Mouse (Mus musculus) embryonic fibroblast, embryonic 13.5 days (primary cell): ENCODE data around the gene Gm7102. TPM values are rescaled to one million over a fixed set of nuclear protein-coding genes. Genes with fewer than 3 reads are reported as not detected.
"Not testable (repeated sequence)": the region's sequence is repeated elsewhere in the genome, so short reads cannot be mapped to it uniquely, and the experiment has no call there.

ENCODE experiments used
- H3K27ac ChIP-seq: 2 replicates; pipeline ENCODE4 v1.5.1; 2012; ENCODE audit warnings: low read length, control low read depth, inconsistent platforms; ENCODE audit not compliant: insufficient read depth
- H3K4me1 ChIP-seq: 2 replicates; pipeline ENCODE4 v1.6.1; 2011; ENCODE audit warnings: low read length; ENCODE audit not compliant: control insufficient read depth, insufficient read depth
- H3K4me3 ChIP-seq: 2 replicates; pipeline ENCODE4 v1.5.1; 2011; ENCODE audit warnings: mild to moderate bottlenecking, control low read depth, low read length; ENCODE audit not compliant: insufficient read depth
- CTCF ChIP-seq: IDR thresholded peaks from 2 replicates; pipeline ENCODE4 v1.5.1; 2011; ENCODE audit warnings: mild to moderate bottlenecking, control low read depth, low read length, moderate library complexity, borderline replicate concordance; ENCODE audit not compliant: insufficient read depth
- POLR2A ChIP-seq: IDR thresholded peaks from 2 replicates; pipeline ENCODE4 v1.6.1; 2011; ENCODE audit warnings: low read depth, mild to moderate bottlenecking, control low read depth, low read length, moderate library complexity
- polyA plus RNA-seq: library from polyadenylated mRNA; stranded (reverse); fragments of >200 nt; gene quantifications from 2 replicates; pipeline ENCODE4 v1.2.4, GENCODE M21; 2011; ENCODE audit warnings: low read depth; ENCODE audit not compliant: missing spikeins, insufficient read length

Gene Gm7102
- polyA plus RNA-seq = not detected in 2 replicates

DNA sequence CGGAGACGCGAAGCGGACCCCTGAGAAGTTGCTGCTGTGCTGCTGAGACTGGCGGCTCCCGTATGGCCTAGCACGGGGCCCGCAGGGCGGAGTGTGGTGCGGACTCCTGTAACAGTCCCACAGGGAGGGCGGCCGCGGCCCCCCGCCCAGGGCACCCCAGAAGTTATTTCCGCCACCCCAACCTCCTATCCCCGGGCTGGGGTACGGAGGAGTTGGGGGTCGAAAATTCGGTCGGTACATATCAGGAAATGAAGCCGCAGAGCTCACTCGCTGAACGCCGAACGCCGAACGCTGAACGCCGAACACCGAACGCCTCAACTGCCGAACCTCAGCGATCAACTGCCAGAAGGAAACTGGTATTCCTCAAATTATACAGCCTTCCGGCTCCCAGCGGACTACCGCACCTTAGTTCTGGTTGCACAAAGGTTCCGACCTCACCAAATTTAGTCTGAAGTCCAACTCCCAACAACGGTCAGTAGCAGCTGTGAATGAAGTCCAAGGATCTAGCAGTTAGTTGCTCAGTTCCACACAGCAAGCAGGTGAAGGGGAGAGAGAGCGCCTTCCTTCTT lies at the start of gene Gm7102:
Gene Gm7102, minus strand, starts transcription at position 554 of the 569 bp plus-strand sequence.
- no peak within 1 kb of the TSS for H3K4me3 ChIP-seq
- H3K27ac ChIP-seq = no peak within 1 kb of the TSS
- H3K4me1 ChIP-seq = no peaks in the 10 kb centered on the region
- TF ChIP-seq CTCF = no peak
- TF ChIP-seq POLR2A = no peak

DNA sequence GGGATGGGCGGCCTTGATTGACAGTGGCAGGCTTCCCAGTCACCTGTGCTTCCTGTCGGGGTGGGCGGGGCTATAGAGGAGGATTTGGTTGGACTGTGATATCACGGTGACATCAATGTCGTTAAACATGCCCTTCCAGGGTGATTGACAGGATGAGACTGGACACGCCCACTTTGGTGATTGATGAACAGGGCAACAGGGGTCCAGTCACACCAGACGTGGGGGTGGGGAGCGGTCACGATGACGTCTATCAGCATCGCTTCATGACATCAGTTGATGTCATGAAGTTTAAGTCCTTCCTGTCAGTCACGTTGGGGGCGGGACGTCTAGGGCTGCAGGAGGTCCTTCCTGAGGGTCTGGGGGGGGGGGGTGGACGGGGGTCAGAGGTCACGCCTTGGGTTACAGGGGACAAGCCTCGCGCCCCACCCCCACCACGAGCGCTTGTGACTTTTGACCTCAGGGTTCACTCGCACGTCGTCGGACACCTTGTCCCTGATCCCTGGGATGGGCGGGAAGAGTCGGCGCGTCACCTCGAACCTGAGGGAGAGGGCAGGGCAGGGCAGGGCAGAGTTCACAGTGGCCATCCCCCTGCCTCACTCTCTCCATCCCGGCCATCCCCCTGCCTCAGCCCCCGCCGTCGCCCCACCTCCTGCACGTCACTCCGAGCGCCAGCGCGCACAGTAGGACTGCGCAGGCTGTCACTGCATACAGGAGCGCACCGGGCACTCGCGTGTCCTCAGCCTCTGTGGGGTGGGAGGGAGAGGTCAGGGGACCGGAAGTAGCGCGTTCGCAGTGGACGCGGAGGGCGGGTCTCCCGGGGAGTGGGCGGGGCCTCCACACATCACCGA lies 48.8 kb upstream of the Gm7102 start:
- Histone ChIP-seq H3K4me1 (no peaks in the 10 kb centered on the region), H3K27ac (no peak overlapping the region), H3K4me3 (no peak overlapping the region)
- TF ChIP-seq CTCF (no peak), POLR2A (0 out of 2 replicates have a peak, but pooled peaks have one; percentile 12)

DNA sequence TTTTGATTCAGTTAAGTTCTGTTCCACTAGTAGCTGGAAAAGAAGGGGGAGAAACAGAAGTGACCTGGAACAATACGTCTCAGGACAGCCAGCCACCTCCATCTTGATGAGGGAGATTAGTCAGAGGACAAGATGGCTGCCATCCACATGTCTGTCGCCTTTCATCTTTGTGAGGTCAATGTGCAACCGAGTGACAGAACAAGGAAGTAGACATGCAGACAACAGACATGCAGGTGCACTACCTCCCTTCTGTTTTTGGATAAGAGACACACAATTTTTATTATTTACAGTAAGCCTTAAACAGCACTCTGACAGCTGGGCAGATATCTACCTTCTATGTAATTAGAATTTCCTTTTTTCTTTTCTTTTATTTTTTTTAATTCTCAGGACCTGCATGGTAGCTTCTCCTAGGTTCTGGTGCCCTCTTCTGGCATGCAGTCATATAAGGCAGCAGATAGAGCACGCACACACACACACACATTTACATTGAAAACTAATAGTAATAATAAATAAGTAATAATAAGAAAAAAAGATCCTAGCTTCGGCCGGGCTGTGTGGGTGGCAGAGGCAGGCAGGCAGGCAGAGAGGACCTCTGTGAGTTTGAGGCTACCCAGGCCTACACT lies 47.7 kb upstream of the Gm7102 start:
- Histone ChIP-seq H3K27ac (no peak overlapping the region), H3K4me1 (no peaks in the 10 kb centered on the region), H3K4me3 (no peak overlapping the region)
- TF ChIP-seq POLR2A (0 out of 2 replicates have a peak, but pooled peaks have one; percentile 21), CTCF (no peak)

DNA sequence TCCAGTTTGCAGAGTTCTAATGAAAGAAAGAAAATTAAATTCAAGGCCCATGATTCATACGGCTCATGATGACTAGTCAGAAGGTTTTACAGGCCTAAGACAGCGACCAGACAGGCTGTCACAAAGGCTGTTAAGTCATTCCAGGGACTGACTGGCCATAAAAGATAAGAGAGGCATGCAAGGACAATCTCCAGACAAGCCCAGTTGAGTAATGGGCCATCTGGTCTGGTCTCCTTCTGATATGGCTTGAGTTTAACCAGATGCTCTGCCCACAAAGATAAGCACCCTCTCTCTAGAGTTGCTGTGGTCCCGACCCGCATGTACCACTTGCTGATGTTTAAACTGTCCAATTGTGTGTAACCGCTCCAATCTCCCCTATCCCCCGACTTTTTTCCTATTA lies 31.4 kb upstream of the Gm7102 start:
- H3K4me3 ChIP-seq, H3K4me1 ChIP-seq, H3K27ac ChIP-seq: not testable (repeated sequence)

DNA sequence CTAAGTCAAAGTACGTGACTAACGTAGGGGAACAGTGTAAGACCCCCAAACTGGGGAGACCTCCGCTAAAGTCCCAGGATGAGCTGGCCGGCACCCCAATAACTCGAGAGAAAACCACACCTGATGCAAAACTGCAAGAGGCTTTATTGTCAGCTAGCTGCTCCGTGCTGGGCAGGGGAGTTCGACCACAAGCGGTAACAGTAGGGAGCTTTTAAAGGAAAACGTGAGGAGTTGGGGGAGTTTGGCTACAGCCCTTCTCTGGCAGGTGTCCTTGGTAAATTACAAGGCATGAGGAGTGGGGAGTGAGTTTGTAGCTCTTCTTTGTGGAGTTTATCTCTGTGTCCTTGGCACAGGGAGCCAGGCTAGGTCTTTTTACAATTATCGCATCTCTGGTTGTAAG lies 23.7 kb upstream of the Gm7102 start:
- TF ChIP-seq POLR2A = no peak
- TF ChIP-seq CTCF = no peak
- H3K27ac ChIP-seq = no peak overlapping the region
- H3K4me3 ChIP-seq = no peak overlapping the region
- no peaks in the 10 kb centered on the region for H3K4me1 ChIP-seq

DNA sequence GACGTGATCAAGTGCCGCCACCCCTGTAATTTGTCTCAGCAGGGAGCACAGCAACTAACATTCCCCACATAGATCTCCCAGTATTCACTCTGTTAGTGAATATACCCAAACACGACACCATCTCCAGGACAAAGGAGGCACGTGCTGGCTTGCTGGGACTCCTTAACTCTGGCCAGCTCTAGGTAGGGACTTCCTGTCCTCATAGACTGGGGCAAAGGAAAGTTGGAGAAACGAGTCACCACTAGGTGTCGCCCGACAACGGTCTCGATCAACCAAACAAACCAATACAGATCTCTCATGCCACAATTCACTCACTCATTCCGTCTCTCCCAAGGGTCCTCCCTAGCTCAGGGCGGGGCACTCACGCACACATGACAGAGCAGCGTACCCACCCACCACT lies 23.2 kb upstream of the Gm7102 start:
- peak; percentile 49; the same call in 1 of the 2 replicates for TF ChIP-seq CTCF
- no peak for TF ChIP-seq POLR2A
- Histone ChIP-seq H3K4me1 (no peaks in the 10 kb centered on the region), H3K4me3 (no peak overlapping the region), H3K27ac (no peak overlapping the region)

DNA sequence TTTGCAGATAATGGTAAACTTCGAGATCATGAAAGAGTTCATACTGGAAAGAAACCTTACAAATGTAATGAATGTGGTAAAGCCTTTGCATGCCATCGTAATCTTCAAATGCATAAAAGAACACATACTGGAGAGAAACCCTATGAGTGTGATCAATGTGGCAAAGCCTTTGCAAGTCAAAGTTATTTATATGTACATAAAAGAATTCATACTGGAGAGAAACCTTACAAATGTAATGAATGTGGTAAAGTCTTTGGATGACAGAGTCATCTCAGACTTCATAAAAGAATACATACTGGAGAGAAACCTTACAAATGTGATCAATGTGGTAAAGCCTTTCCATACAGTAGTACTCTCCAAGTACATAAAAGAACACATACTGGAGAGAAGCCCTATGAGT lies 7.5 kb upstream of the Gm7102 start, which contains the start of gene Gm6020:
Gene Gm6020, plus strand, starts transcription at position 301 of the 400 bp plus-strand sequence.
- H3K4me3 ChIP-seq, H3K4me1 ChIP-seq, H3K27ac ChIP-seq: not testable (repeated sequence)

DNA sequence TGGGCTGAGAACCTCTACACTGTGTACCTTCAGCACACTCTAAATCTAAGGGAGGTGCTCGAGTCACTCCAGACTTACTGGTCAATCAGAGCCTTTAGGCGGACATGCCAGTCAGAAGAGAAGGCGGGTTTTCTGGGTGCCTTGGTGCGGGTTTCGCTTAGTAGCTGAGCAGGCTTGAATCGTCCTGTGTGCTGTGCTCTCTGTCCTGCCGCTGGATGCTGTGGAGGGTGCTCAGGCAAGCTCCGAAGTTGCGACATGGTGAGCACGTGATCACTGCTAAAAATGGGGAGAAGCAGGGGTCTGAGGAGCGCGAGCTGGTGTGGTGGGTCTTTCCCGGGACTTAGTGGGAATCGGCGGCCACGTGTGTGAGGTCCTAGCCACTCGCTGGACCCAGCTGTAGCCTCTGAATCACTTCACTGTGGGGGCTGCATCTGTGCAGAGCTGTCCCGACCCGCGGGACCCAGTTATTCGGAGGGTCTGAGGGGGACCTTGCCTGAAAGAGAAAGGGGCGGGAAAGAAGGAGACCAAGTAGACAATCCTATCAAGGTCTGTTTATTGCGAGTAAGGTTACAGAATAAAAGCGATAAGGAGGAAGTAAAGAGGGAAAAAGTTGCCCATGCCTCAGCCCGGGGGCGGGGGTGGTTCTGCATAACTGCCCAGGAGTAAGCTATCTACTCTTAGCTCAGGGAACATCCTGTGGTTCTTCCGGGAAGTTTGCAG lies 24.2 kb downstream of the Gm7102 start:
- Histone ChIP-seq H3K4me3 (peak overlapping the region; percentile 23), H3K27ac (no peak overlapping the region), H3K4me1 (no peaks in the 10 kb centered on the region)
- no peak for TF ChIP-seq CTCF
- TF ChIP-seq POLR2A = no peak

DNA sequence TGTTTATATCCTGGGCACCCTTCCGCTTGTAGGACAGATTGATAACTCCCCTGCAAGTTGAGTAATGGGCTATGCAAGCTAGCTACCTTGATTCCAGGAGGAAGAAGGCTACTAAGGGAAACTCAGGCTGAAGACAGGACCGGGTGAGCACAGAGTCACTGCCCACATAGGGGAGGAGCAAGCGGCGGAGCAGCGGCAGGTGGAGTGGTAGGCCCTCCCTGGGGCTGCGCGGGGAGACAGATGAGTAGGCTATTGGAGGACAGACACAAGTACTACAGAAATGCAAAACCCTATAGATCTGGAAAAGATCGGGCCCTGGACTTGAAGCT lies 24.8 kb downstream of the Gm7102 start:
- Histone ChIP-seq H3K27ac (no peak overlapping the region), H3K4me1 (no peaks in the 10 kb centered on the region), H3K4me3 (peak overlapping the region; percentile 23)
- no peak for TF ChIP-seq CTCF
- TF ChIP-seq POLR2A = no peak

DNA sequence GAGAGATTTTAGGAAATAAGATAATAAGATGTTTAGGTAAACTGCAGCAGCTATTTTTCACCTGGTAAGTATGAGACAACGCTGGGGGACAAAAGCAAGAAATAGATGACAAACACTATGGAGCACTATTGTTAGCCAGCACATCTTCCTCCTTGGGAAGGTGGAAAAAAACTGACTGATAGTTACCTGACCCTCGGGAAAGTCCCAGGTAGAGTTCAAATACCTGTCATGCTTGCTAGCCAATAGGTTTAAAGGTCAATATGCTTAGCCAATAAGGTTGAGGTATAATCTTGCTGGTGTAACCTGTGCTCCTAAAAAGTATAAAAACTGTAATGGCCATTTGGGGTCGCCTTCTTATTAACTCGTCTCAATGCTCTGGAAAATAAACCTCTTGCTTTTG lies 34.8 kb downstream of the Gm7102 start:
- Histone ChIP-seq H3K27ac (no peak overlapping the region), H3K4me1 (0 out of 2 replicates have a peak, but pooled peaks cover 3% of the 10 kb centered on the region), H3K4me3 (no peak overlapping the region)
- TF ChIP-seq CTCF (no peak), POLR2A (no peak)
